Mouse (Mus musculus) ES-CJ7 (cell line): ENCODE results near the gene Gpr35.

Experiments used
- DNase-seq: peaks from one replicate; pipeline ENCODE4 v3.0.0; 2011; ENCODE audit warnings: low read depth, low spot score

The Gpr35 gene

GRCm38 (mm10) chr1:92981056-92981845 lies 30.6 kb downstream of the Gpr35 start:
- no peak for DNase-seq

- DNase-seq: no peak
Observed at GRCm38 (mm10) chr1:92982931-92983605, 32.4 kb downstream of the Gpr35 start.

DNA sequence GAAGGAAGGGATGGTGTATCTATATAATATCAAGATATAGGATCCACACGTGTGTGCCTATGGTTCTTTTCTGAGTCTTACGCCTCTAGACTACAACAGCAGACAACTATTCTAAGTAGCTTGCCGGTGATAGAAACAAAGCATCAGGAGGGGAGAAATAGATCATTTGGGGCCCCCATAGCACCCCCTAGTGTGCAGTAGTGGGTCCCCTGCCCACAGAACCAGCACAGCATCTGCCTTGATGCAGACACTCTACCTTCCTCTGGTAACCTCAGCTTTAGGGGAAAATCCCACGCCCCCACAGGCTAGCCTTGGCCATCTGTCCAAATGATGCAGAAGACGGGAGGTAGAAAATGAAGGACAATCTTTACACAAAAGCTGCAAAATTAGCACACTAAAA lies 34.3 kb downstream of the Gpr35 start:
- DNase-seq: no peak

DNA sequence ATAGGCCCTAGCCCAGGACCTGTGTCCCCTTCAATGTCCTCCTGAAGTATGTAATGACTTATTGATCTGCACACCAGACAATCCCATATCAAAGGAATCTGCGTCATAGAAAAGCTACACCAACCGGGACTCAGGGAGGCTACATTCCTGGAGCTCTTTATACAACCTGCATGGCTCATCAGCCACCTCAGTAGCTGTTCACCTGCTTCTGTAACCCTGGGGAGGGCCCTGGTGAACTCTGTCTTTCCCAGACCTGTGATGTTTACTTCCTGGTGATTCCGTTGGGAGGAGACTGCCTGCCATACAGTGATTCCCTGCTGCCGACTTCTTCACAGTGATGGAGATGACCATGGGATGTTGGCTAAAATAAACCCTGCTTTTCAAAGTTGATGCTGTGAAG lies 38.2 kb downstream of the Gpr35 start:
- no peak for DNase-seq

DNA sequence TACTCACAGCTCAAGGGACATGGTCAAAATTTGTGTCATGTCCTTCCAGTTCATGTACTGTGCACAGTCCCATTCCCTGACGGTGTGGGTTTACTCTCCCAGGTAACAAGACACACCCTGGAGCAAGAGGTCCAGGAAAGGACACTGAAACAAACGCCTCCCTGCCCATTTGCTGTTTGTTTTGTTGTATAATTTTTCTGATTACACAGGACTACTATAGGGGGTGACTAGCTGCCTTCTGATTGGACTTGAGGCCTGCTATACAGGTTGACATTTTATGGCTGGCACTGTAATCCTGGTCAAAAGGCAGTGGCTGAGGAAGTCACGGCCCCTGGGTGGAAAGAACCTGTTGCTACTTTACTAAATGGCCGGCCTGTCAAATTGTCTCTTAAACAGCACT lies 39.2 kb downstream of the Gpr35 start:
- no peak for DNase-seq

- DNase-seq: no peak
Observed at GRCm38 (mm10) chr1:92992214-92992855, 41.7 kb downstream of the Gpr35 start.

- DNase-seq: no peak
Observed at GRCm38 (mm10) chr1:92992880-92993279, 42.2 kb downstream of the Gpr35 start.

DNA sequence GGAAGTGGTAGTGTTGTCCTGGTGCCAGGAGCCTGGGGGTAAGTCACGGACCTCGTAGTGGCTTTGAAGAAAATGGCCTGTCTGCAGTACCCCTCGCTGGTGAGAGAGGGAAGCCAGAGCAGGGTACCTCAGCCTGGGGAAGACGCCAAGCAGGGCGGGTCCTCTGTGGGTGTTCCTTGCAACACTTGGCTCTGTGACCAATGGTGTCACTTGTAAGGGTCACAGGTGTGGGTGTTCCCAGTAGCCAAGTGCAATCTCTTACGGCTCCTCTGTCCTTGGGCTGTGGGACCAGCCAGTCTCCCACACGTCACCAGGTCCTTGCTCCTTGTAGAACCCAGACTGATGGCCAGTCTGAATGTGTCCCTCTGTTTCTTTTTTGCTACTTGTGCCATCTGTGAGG lies 55.4 kb downstream of the Gpr35 start, which contains the start of gene Aqp12:
Gene Aqp12, plus strand, starts transcription at position 274 of the 400 bp plus-strand sequence.
- DNase-seq: no peak

GRCm38 (mm10) chr1:93009196-93009595 lies 58.5 kb downstream of the Gpr35 start:
- DNase-seq: no peak

GRCm38 (mm10) chr1:93010731-93011130 lies 60.1 kb downstream of the Gpr35 start:
- DNase-seq: peak; percentile 42

- no peak for DNase-seq
Observed at GRCm38 (mm10) chr1:93012103-93012585, 61.5 kb downstream of the Gpr35 start.

GRCm38 (mm10) chr1:93013367-93013766 lies 62.7 kb downstream of the Gpr35 start:
- no peak for DNase-seq

- peak; percentile 74 for DNase-seq
Observed at GRCm38 (mm10) chr1:93014460-93014859, 63.8 kb downstream of the Gpr35 start.

- DNase-seq: no peak
Observed at GRCm38 (mm10) chr1:93015136-93015535, 64.5 kb downstream of the Gpr35 start.

DNA sequence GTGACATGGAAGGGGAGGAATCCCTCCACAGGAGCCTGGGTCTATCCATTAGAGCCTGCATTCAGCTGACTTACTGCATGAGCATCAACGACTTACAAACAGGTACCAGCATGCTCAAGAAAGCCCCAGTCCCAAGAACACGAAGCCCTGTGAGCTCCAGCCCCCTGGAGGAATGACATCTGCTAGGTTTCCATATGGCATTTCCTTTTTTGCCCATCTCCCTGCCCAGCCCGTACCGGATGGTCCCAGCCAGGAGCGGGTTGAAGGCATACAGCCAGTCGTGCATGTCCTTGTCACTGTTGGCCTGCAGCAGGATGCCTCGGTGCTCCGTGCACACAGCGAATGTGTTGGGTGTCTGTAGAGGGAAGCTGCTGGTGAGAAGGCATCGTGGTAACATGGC lies 68.1 kb downstream of the Gpr35 start:
- no peak for DNase-seq

- no peak for DNase-seq
Observed at GRCm38 (mm10) chr1:93020602-93021001, 69.9 kb downstream of the Gpr35 start.

GRCm38 (mm10) chr1:93026600-93026999 lies 75.9 kb downstream of the Gpr35 start:
- DNase-seq: no peak

DNA sequence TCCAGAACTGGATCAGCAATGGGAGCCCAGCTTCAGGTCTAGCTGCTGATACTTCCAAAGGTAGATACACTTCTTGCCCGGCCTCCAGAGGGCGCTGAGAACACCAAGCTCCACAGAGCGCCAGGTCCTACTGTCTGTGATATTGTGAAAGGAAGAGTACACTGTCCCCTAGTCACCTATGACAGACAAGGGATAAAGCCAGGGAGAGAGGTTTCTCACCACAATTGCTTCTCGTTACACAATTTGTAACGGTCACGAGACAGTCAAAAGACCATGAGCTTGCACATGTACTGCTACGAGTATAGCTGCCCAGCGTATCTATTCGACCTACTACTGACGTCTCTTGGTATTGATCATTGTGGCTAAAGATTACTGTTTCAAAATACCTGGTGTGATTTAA lies 78.7 kb downstream of the Gpr35 start:
- no peak for DNase-seq

GRCm38 (mm10) chr1:93030060-93030459 lies 79.4 kb downstream of the Gpr35 start:
- DNase-seq: no peak

DNA sequence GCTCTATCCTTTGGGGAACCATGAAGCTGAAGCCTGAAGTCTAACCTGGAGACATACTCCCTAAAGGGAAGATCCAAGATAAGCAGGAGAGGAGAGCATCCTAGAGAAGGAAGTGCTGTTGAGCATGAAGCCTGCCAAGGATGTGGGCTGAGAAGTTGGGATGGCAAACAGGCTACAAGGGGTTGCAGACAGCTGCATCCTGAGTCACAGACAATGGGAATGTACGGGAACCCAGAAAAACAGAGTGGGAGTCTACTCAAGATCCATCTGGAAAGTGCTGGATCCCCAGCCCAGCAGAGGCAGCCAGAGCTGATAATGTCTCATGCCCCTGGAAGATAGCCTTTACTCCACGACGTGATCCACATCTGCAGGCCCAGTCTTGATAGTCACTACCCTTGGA lies 80.5 kb downstream of the Gpr35 start:
- DNase-seq: no peak

DNA sequence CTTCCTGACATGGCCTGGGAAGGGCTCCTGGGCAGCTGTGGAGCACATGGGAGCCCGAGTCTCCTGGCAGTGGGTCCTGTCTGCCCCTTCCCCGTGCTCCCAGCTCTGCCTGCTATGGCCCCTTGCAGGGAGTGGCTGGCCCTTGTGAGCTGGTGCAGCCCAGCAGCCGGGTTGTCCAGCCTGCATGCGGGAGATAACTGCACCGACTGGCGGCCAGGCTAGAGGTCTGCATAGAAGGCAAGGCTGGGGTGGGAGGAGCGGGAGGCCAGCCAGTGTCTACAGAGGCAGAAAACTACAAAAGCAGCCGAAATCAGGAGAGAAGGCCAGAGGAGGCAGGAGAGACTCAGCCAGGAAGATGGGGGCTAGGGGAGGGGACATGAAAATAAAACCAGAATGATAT lies 83.3 kb downstream of the Gpr35 start:
- no peak for DNase-seq

DNA sequence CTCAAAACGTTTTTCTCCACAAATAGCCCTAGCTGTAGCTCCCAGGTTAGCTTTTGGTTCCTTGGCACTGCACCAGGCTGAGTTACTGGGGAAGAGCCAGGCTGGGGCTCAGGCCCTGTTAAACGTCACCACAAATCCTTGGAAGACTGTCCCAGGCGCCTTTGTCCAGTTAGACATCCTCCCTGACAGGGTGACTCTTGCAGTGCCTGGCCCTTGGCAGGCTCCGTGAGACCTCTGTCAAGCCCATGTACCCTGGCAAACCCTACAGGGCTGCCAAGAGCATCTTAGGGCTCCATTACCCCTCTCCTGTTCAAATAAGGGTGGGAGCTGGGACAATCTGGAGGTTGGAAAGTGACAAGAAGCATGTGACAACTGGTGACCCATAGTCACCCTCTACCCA lies 85.3 kb downstream of the Gpr35 start:
- no peak for DNase-seq
